Mouse (Mus musculus) lung, adult 2 months (tissue): ENCODE measurements at regions not wholly inside any gene's neighbourhood (a gene's known extent, or its start where the extent isn't known, plus 50 kb on each side); places are given as distances from the start of the nearest gene placed in this dataset.

ENCODE experiments used
- DNase-seq: peaks from one replicate; pipeline ENCODE4 v3.0.0; 2022
- H3K4me1 ChIP-seq: fragments of 200-500 bp; 2 replicates; pipeline ENCODE4 v1.6.1; 2011; ENCODE audit warnings: low read length; ENCODE audit not compliant: control insufficient read depth, insufficient read depth
- H3K4me3 ChIP-seq: fragments of 200-500 bp; replicated peaks from 2 replicates; pipeline ENCODE3; 2011; ENCODE audit warnings: low read depth, mild to moderate bottlenecking, control low read depth, low read length; ENCODE audit errors: extremely low read depth
- CTCF ChIP-seq: fragments of 200-500 bp; IDR thresholded peaks from 2 replicates; pipeline ENCODE4 v1.5.1; 2011; ENCODE audit warnings: mild to moderate bottlenecking, low read length, control low read depth; ENCODE audit not compliant: insufficient read depth
- POLR2A ChIP-seq: fragments of 200-500 bp; IDR thresholded peaks from 2 replicates; pipeline ENCODE4 v1.6.1; 2011; ENCODE audit warnings: low read depth, mild to moderate bottlenecking, control low read depth, low read length, borderline replicate concordance; ENCODE audit errors: extremely low read depth
- WGBS: fragments of 180-500 bp; shearing (Covaris S2); methylation state at CpG from one replicate; pipeline ENCODE4 v1.1.7; 2018; 5-methylcytosine and 5-hydroxymethylcytosine counted together

DNA sequence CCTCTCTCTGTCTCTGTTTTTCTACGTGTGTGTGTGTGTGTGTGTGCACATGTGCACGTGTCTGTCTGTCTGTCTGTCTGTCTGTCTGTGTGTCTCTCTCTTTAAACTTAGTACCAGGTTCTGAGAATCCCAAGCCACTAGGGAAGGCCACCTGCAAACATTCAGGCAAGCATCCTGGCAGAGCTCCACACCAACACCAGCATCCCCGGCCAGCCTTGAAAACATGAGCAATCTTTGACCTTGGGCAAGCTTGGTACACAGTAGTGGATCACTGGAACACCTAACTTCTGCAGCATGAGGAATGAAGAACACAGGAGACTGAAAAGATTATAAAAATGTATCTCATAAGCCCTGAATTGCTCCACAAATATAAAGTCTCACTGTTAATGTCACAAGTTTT, 359.0 kb upstream of the Smim15 start:
- WGBS: 75% methylated on average over 3 of the region's 3 CpGs
- Histone ChIP-seq H3K4me3 (no peak overlapping the region), H3K4me1 (peaks cover 4% of the 10 kb centered on the region; the same call in 1 of the 2 replicates)
- DNase-seq: no peak
- TF ChIP-seq CTCF: no peak
- TF ChIP-seq POLR2A: no peak

DNA sequence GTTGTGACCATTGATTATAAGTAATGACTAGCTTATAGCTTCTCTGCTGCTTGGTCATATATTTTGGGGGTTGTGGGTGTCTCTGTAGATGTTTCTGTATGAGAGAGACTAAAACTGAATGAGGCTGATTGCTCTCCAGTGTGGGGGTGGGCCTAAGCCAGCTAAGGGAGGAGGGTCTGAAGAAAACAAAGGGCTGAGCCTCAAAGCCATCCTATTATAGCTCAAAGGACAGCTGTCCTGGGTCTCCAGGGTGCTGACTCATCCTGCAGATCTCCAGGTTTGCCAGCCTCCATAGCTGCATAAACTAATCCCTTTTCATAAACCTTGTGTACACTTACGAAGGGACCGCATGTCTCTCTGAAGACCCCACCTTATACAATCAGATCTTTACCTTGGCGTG, 360.3 kb upstream of the Smim15 start:
- 89% methylated on average over 3 of the region's 3 CpGs for WGBS
- no peaks in the 10 kb centered on the region for H3K4me1 ChIP-seq
- no peak for DNase-seq
- H3K4me3 ChIP-seq: no peak overlapping the region
- TF ChIP-seq POLR2A (no peak), CTCF (no peak)

DNA sequence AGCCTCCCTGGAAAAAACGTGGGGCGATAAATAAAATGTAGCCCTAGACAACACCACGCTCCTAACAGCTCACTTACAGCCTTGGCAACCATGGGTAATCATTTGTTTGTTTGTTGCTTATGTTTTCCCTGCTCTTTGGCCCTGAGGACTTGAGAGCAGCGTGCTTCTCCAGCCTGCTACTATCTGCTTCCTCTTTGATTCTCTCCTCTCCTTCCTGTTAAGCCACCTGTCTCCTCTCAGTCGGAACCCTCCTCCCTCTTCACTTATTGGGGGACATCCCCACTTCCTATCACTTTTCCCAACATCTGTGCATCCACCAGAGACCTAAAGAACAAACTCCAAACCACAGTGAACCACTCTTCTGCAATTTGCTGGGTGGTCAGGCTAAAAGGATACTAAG, 362.5 kb upstream of the Smim15 start:
- no peak overlapping the region for H3K4me3 ChIP-seq
- DNase-seq: no peak
- H3K4me1 ChIP-seq: no peaks in the 10 kb centered on the region
- TF ChIP-seq POLR2A (no peak), CTCF (no peak)
- WGBS: 65% methylated on average over 5 of the region's 5 CpGs

DNA sequence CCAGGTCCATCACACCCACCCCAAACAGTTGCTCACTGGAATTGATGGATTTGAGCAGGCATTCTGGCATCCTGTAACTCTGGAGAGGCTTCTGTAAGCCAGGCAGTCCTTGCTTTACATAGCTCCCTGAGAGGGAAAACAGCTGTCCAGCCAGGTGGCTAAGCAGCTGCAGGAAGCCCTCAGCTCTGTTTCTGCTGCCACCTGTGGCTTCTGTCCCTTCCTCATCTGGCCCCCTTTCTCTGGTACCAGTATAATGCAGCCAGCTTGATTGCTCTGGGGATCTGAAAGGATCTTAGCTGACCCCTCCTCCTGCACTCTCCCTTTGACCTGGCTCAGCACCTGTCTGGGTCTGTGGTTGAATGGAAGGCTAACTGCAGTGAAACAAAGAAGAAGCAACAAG, 365.4 kb upstream of the Smim15 start:
- no peak for TF ChIP-seq CTCF
- no peak for TF ChIP-seq POLR2A
- Histone ChIP-seq H3K4me1 (peaks cover 10% of the 10 kb centered on the region), H3K4me3 (no peak overlapping the region)
- no peak for DNase-seq

DNA sequence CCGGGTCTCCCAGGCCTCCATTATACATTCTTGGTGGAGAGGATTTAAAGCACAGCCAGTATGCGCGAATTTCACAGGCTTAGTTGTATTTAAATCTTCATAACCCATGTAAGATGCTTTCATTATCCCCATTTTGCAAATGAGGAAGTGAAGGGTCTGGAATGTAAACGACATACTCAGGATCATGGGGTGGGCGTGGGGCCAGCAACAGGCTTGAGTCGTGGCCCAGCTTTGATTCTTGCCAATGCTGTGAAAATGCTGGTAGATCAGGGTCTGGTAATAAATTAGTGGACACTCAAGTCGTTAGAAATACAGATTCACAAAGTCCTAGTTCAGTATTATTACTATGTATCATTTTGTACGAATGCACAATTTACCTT, 367.2 kb upstream of the Smim15 start:
- DNase-seq: no peak
- TF ChIP-seq POLR2A: no peak
- TF ChIP-seq CTCF: no peak
- H3K4me3 ChIP-seq: no peak overlapping the region
- WGBS: 30% methylated on average over 8 of the region's 8 CpGs
- H3K4me1 ChIP-seq: peaks cover 10% of the 10 kb centered on the region

DNA sequence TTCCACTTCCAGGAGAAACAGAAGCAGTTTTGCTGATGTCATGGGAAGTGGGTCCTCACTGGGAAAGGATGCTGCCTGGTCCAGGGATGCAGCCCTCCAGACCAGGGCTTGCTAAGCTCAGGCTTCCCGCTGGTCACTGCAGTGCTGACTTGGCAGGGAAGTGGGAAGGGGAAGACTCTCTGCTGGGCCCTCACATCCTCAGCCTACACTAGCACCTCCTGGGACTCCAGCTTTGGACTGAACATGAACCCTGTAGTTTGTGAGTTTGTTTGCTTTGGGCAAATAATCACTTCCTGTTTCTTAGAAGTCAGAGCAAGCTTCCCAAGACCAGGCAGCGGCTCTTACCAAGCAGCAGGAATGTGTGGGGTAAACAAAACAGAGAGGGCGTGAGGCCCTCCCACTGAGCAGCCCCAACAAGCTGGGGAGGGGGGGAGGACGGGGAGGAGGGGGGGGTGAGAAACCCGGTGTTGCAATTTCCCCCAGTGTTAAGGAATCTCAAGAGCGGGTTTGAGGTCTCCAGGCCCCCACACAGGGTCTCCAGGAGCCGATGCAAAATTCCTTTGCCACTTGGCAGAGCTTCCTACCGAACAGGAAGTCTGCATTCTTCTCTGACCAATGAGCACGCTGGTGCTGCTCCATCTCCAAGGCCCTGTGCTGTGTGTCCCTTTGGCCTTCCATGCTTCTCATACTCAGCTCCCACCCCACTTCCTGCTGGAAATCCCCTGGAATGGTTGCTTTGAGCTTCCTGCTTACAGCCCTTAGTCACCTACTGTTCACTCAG, 367.7 kb upstream of the Smim15 start:
- peak; percentile 68 for DNase-seq
- H3K4me3 ChIP-seq: peak overlapping the region; percentile 12
- H3K4me1 ChIP-seq: peaks cover 10% of the 10 kb centered on the region
- 10% methylated on average over 9 of the region's 9 CpGs for WGBS
- TF ChIP-seq CTCF (no peak), POLR2A (peak; percentile 32; the same call in 1 of the 2 replicates)

DNA sequence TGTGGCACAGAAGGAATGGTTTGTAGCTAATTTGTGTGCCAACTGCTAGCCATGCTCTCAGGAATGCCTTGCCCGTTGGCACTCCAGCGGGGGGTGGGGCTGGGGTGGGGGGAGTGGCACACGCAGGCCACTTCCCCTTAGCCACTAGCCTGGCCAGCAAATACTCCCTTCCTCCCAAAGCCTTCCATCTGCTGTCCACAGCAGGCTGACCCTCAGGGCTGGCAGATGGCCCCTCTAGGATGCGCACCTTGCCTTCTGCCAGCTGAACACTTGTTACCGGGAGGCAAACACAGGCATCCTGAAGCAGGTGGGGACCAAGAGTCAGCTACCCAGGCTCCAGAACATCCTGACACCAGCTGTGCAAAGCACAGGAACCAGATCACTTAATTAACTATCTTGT, 372.1 kb upstream of the Smim15 start:
- no peak for TF ChIP-seq POLR2A
- TF ChIP-seq CTCF: no peak
- H3K4me3 ChIP-seq: no peak overlapping the region
- 74% methylated on average over 5 of the region's 5 CpGs for WGBS
- peaks cover 10% of the 10 kb centered on the region for H3K4me1 ChIP-seq
- DNase-seq: no peak

DNA sequence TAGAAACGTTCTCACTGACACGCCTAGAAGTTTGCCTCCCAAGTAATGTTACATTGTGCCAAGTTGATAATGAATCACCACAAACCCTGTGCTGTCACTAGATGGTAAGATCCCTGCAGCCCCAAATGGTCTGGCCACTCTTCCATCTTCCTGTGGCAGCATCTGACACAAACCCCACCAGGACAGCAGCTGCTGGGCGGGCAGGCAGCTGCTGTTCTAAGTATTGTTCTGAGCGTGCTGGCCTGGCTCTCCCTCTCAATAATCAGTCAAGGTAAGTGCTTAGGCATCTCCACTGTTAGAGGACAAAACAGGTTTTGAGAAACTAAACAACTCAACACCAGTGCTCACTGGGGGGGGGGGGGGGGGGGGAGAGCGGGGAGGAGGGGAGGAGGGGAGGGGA, 375.7 kb upstream of the Smim15 start:
- H3K4me3 ChIP-seq: no peak overlapping the region
- no peak for DNase-seq
- H3K4me1 ChIP-seq: no peaks in the 10 kb centered on the region
- TF ChIP-seq POLR2A: no peak
- TF ChIP-seq CTCF: no peak
- WGBS: 62% methylated on average over 4 of the region's 5 CpGs

DNA sequence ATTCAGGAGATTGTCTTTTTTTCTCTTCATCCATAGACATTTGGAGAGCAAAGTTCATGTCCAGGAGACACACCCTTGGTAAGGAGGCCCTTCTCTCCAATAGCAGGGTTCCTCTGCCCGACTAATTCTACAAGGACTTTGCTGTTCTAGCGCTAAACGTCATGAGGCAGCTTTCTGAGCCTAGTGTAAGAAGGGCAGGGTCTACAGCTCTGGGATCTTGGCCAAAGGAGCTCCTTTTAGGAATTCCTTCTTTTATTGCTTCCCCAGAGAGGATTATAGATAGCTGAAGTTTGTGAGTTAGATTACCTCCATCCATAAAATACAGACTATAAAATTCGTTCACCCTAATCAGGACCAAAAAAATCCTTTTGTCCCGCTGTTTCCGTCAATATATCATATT, 378.5 kb upstream of the Smim15 start:
- TF ChIP-seq CTCF (no peak), POLR2A (no peak)
- no peak overlapping the region for H3K4me3 ChIP-seq
- DNase-seq: no peak
- 83% methylated on average over 6 of the region's 6 CpGs for WGBS
- H3K4me1 ChIP-seq: no peaks in the 10 kb centered on the region

DNA sequence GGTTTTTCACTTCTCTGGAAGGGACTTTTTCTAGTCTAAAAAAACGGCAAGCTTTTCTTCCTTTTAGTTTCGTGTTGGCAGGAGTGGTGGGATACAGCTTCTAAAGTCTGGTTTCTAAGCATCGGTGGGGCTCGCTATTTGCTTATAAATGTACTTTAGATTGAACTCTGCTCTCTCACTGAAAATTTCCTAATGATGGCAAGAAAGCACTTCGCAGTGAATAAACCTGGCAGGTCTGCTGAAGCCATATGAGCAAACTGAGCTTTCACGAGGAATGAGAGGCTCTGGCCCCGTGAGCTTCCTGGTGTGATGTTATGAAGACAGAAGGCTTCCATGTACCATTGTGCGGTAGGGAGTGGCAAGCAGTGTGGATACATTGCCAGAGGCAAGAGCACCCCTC, 380.0 kb upstream of the Smim15 start:
- no peak overlapping the region for H3K4me3 ChIP-seq
- whole genome bisulfite sequencing: 61% methylated on average over 8 of the region's 8 CpGs
- no peak for DNase-seq
- H3K4me1 ChIP-seq: no peaks in the 10 kb centered on the region
- TF ChIP-seq POLR2A (no peak), CTCF (no peak)
